Mouse (Mus musculus) neural tube, embryonic 14.5 days (tissue): ENCODE data around the gene Ppp1r36. TPM values are rescaled to one million over a fixed set of nuclear protein-coding genes. Genes with fewer than 3 reads are reported as not detected.

Source experiments
- ATAC-seq: fragments of 200-750 bp; cut with Nextera tagmentation; 2 replicates; pipeline ENCODE4 v1.8.0; 2017; ENCODE audit warnings: low read depth, mild to moderate bottlenecking, moderate TSS enrichment, moderate library complexity
- H3K27ac ChIP-seq: fragments of 300-500 bp; sonication (generic); 2 replicates; pipeline ENCODE4 v1.5.1; 2014; ENCODE audit warnings: low read depth, mild to moderate bottlenecking, control low read depth, low read length, moderate library complexity, mixed read lengths
- H3K27me3 ChIP-seq: fragments of 300-500 bp; sonication (generic); 2 replicates; pipeline ENCODE4 v1.6.1; 2014; ENCODE audit warnings: low read length; ENCODE audit not compliant: control insufficient read depth, insufficient read depth
- H3K36me3 ChIP-seq: fragments of 300-500 bp; sonication (generic); 2 replicates; pipeline ENCODE4 v1.6.1; 2014; ENCODE audit warnings: low read length, mixed read lengths; ENCODE audit not compliant: control insufficient read depth, insufficient read depth
- H3K4me1 ChIP-seq: fragments of 300-500 bp; sonication (generic); 2 replicates; pipeline ENCODE4 v1.6.1; 2014; ENCODE audit warnings: low read length; ENCODE audit not compliant: control insufficient read depth, insufficient read depth
- H3K4me2 ChIP-seq: fragments of 300-500 bp; sonication (generic); 2 replicates; pipeline ENCODE4 v1.6.1; 2014; ENCODE audit warnings: mild to moderate bottlenecking, low read depth, low read length, control low read depth
- H3K4me3 ChIP-seq: fragments of 300-500 bp; sonication (generic); 2 replicates; pipeline ENCODE4 v1.5.1; 2014; ENCODE audit warnings: low read depth, low read length, control low read depth, mixed read lengths
- H3K9ac ChIP-seq: fragments of 300-500 bp; sonication (generic); replicated peaks from 2 replicates; pipeline ENCODE4 v1.6.1; 2014; ENCODE audit warnings: low read depth, mild to moderate bottlenecking, control low read depth, low read length, mixed read lengths
- H3K9me3 ChIP-seq: fragments of 300-500 bp; sonication (generic); 2 replicates; pipeline ENCODE4 v1.6.1; 2016; ENCODE audit warnings: low read length; ENCODE audit not compliant: control insufficient read depth
- WGBS: fragments of 180-500 bp; shearing (Covaris S2); extraction: QIAGEN DNeasy Blood & Tissue Kit; methylation state at CpG from one replicate; pipeline ENCODE4 v1.1.7; 2014; 5-methylcytosine and 5-hydroxymethylcytosine counted together
- polyA plus RNA-seq: library from polyadenylated mRNA; unstranded; fragments of >200 nt; fragmentation: Nextera tagmentation; extraction: Ambion mirVana; gene quantifications from 2 replicates; pipeline ENCODE4 v1.2.1, GENCODE M21; 2014

Gene Ppp1r36
- polyA plus RNA-seq, 1 experiment from 2014 or later = 1.5 TPM

- ATAC-seq = no peak
- Histone ChIP-seq H3K9me3 (no peaks in the 10 kb centered on the region), H3K27ac (no peak overlapping the region), H3K4me2 (no peak overlapping the region), H3K4me1 (peaks cover 15% of the 10 kb centered on the region), H3K4me3 (no peak overlapping the region), H3K9ac (no peak overlapping the region), H3K36me3 (no peaks in the 10 kb centered on the region), H3K27me3 (no peaks in the 10 kb centered on the region)
- 81% methylated on average over 5 of the region's 7 CpGs for WGBS
These were observed 44.2 kb upstream of the Ppp1r36 start for GRCm38 (mm10) chr12:76372881-76373818.

- no peaks in the 10 kb centered on the region for H3K27me3 ChIP-seq
- H3K36me3 ChIP-seq = no peaks in the 10 kb centered on the region
- WGBS = 60% methylated on average over 6 of the region's 6 CpGs
- H3K4me2 ChIP-seq = no peak overlapping the region
- ATAC-seq = no peak
- H3K4me3 ChIP-seq = no peak overlapping the region
- no peak overlapping the region for H3K9ac ChIP-seq
- no peaks in the 10 kb centered on the region for H3K9me3 ChIP-seq
- 0 out of 2 replicates have a peak, but pooled peaks cover 10% of the 10 kb centered on the region for H3K4me1 ChIP-seq
- H3K27ac ChIP-seq = no peak overlapping the region
These were observed 43.3 kb upstream of the Ppp1r36 start for GRCm38 (mm10) chr12:76373991-76374390.

DNA sequence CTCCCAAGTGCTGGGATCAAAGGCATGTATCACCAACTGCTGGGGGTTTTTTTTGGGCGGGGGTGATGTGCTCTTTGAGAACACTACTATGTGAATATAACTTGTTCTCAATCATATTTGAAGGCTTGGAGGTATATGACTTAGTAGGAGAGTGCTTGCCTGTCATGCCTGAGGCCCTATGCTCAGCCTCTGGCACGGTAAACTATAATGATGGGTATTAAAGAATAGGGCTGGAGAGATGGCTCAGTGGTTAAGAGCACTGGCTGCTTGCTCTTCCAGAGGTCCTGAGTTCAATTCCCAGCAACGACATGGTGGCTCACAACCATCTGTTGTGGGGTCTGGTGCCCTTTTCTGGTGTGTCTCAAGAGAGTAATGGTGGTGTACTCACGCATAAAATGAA, 42.4 kb upstream of the Ppp1r36 start:
- ATAC-seq = no peak
- H3K4me1 ChIP-seq = 0 out of 2 replicates have a peak, but pooled peaks cover 10% of the 10 kb centered on the region
- no peak overlapping the region for H3K4me2 ChIP-seq
- H3K9ac ChIP-seq = no peak overlapping the region
- H3K27me3 ChIP-seq = no peaks in the 10 kb centered on the region
- no peak overlapping the region for H3K27ac ChIP-seq
- H3K4me3 ChIP-seq = no peak overlapping the region
- no peaks in the 10 kb centered on the region for H3K36me3 ChIP-seq
- H3K9me3 ChIP-seq = no peaks in the 10 kb centered on the region
- WGBS = 76% methylated on average over 4 of the region's 4 CpGs

GRCm38 (mm10) chr12:76375506-76375905, 41.8 kb upstream of the Ppp1r36 start:
- no peaks in the 10 kb centered on the region for H3K36me3 ChIP-seq
- no peaks in the 10 kb centered on the region for H3K27me3 ChIP-seq
- no peak overlapping the region for H3K9ac ChIP-seq
- no peaks in the 10 kb centered on the region for H3K9me3 ChIP-seq
- H3K27ac ChIP-seq = no peak overlapping the region
- H3K4me2 ChIP-seq = no peak overlapping the region
- H3K4me1 ChIP-seq = 0 out of 2 replicates have a peak, but pooled peaks cover 10% of the 10 kb centered on the region
- no peak overlapping the region for H3K4me3 ChIP-seq
- 92% methylated on average over 3 of the region's 3 CpGs for WGBS
- ATAC-seq = no peak

DNA sequence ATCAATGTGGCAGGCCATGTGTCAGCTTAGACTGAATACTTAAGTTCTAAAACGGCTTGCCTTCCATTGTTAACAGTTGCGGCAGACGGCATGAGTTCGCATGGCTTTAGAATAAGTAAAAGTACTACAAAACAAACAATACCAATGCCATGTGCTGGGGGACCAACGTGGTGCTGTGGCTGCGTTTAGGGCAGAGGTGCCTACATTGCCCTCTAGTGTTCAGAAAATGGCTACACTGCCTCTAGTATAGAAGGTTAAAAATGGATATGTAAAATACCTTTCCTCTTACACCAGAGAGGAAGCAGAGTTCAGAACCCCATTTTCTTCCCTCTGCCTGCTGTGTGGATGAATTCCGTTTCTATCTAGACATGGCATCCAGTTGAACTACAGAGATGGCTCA, 40.7 kb upstream of the Ppp1r36 start:
- WGBS = 40% methylated on average over 7 of the region's 7 CpGs

DNA sequence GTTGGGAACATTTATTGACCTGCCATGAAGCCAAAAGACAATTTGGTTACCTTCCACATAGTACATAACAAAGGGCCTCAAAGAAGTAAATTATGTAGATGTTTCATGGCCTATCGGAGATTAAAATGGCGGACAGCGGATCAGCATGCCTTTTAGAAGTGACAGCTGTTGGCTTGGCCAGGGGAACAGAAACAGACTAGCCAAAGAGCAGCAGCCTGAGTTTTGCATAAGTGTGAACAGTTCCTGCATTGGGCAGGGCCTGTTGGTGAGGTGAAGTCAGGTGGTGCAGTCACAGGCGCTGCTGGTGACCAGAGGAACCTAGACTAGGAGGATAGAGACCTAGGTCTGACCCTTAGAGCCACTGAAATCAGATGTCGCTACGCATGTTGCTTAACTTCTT, 40.3 kb upstream of the Ppp1r36 start:
- ATAC-seq = no peak
- Histone ChIP-seq H3K27ac (no peak overlapping the region), H3K36me3 (no peaks in the 10 kb centered on the region), H3K27me3 (no peaks in the 10 kb centered on the region), H3K4me2 (no peak overlapping the region), H3K9ac (no peak overlapping the region), H3K4me1 (0 out of 2 replicates have a peak, but pooled peaks cover 3% of the 10 kb centered on the region), H3K9me3 (no peaks in the 10 kb centered on the region), H3K4me3 (no peak overlapping the region)
- 86% methylated on average over 6 of the region's 6 CpGs for WGBS

More for the DNA sequence above, 40.7 kb upstream of the Ppp1r36 start:
- Histone ChIP-seq H3K36me3 (no peaks in the 10 kb centered on the region), H3K9me3 (no peaks in the 10 kb centered on the region), H3K4me2 (no peak overlapping the region), H3K27me3 (no peaks in the 10 kb centered on the region), H3K4me1 (0 out of 2 replicates have a peak, but pooled peaks cover 7% of the 10 kb centered on the region), H3K4me3 (no peak overlapping the region), H3K9ac (no peak overlapping the region), H3K27ac (no peak overlapping the region)
- ATAC-seq = no peak

DNA sequence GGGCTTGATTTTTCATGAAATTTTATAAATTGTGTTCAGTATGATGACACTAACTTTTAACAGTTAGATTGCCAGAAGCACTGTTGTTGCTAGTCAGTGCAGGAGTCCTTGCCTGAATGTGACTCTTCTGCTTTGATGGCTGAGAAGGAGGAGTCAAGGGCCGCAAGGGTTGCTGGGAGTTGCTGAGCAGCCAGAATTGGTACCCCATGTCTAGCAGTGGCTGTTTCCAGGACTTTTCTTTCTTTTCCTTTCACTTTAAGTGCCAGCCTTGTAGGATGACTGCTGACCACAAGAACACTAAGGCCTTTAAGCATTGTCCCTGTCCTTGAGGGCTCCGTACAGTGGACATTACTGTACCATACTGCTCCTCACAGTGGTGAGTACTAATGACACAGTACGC, 39.6 kb upstream of the Ppp1r36 start:
- Histone ChIP-seq H3K27me3 (no peaks in the 10 kb centered on the region), H3K9ac (no peak overlapping the region), H3K27ac (no peak overlapping the region), H3K4me2 (no peak overlapping the region), H3K36me3 (no peaks in the 10 kb centered on the region), H3K4me3 (no peak overlapping the region), H3K9me3 (no peaks in the 10 kb centered on the region), H3K4me1 (no peaks in the 10 kb centered on the region)
- 95% methylated on average over 3 of the region's 3 CpGs for WGBS
- no peak for ATAC-seq

DNA sequence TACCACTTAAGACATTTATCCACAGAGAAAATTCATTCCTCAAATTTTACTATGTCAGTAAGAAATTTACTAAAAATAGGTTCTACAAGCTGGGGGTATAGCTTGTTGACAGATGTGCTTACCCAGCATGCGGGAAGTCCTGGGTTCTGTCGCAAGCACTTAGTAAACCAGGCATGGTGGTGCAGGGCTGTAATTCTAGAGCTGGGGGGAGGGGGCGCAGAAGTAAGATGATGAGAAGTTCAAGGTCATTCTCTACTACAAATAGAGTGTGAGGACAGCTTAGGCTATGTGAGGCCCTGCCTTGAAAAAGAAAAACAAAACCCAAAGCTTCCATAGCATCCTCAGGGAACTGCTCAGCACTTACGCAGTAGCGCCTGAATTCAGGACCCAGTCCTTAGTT, 38.8 kb upstream of the Ppp1r36 start:
- WGBS = 93% methylated on average over 5 of the region's 5 CpGs
- H3K4me1 ChIP-seq = no peaks in the 10 kb centered on the region
- H3K4me3 ChIP-seq = no peak overlapping the region
- no peaks in the 10 kb centered on the region for H3K9me3 ChIP-seq
- H3K27ac ChIP-seq = no peak overlapping the region
- H3K27me3 ChIP-seq = no peaks in the 10 kb centered on the region
- no peak overlapping the region for H3K4me2 ChIP-seq
- no peaks in the 10 kb centered on the region for H3K36me3 ChIP-seq
- H3K9ac ChIP-seq = no peak overlapping the region
- no peak for ATAC-seq

DNA sequence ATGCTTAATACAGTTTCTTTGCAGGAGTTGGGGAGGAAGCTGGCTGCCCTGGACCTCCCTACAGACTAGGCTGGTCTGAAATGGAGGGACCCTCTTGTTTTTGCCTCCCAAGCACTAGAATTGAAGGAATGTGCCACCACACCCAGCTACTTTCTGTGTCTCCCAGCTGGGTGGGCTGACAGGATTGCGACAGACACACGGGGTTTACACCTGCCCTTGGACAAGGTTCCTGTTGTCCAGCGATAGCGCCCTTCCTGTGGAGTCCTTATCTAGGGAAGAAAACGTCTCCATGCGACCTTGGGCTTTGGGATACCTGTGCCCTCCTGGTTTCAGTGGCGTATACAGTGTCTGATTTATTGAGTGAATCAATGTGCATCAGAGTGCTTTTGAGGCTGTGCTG, 37.2 kb upstream of the Ppp1r36 start:
- WGBS = 89% methylated on average over 7 of the region's 7 CpGs
- Histone ChIP-seq H3K27ac (no peak overlapping the region), H3K9ac (no peak overlapping the region), H3K36me3 (no peaks in the 10 kb centered on the region), H3K4me2 (no peak overlapping the region), H3K4me3 (no peak overlapping the region), H3K4me1 (no peaks in the 10 kb centered on the region), H3K9me3 (no peaks in the 10 kb centered on the region), H3K27me3 (no peaks in the 10 kb centered on the region)
- ATAC-seq = no peak
